Mouse (Mus musculus): ENCODE data around the gene Ilk.

DNA sequence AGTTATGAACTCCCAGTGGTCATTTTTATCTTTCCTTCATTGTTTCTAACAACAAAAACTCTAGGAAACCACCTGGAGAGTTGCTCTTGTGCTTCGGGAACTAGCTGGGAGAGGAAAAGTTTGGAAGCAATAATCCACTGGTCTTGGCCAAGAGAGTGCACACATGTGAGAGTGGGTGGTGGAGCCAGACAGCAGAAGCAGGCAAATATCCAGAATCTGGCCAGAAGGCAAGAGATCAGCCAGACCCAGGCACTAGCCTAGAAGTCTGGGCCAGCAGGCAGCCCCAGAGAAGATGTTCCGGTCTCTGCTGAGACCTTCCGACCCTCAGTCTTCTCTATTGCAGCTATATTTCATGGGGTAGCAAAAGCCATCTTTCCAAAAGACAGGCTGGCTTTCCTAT is 33.6 kb downstream of the Ilk start:
- TF ChIP-seq CTCF (IDR thresholded peaks at IDR 0.05; ENCODE audit: low read depth) (no peak), EP300 (IDR thresholded peaks at IDR 0.05; ENCODE audit: low read depth) (no peak)

Measured in liver, postnatal 0 days (tissue).